Mouse (Mus musculus): ENCODE data around the gene Opcml.

- TF ChIP-seq CTCF (IDR thresholded peaks at IDR 0.05; ENCODE audit: extremely low read depth, insufficient read depth, insufficient read length, insufficient replicate concordance) (no peak), POLR2A (IDR thresholded peaks at IDR 0.05; ENCODE audit: low read depth, low read length) (no peak)
These were observed 160.5 kb downstream of the Opcml start for GRCm38 (mm10) chr9:27951110-27951509.

Data from spleen, adult 2 months (tissue).